Mouse (Mus musculus) left cerebral cortex, adult 2 months (tissue): ENCODE measurements around the gene Elf1. TPM values are rescaled to one million over a fixed set of nuclear protein-coding genes. Genes with fewer than 3 reads are reported as not detected.

ENCODE experiments used
- DNase-seq, 2 experiments: peaks; one replicate each; pipeline ENCODE4 v3.0.0; 2021 to 2022; ENCODE audit warnings: low spot score in 2 of 2, mixed read lengths in 1 of 2; ENCODE audit errors: extremely low spot score in 1 of 2
- H3K27ac ChIP-seq: fragments of 200-600 bp; 2 replicates; pipeline ENCODE4 v1.8.1; 2022
- H3K4me3 ChIP-seq: fragments of 200-600 bp; 2 replicates; pipeline ENCODE4 v1.8.1; 2022
- CTCF ChIP-seq: fragments of 200-600 bp; IDR thresholded peaks from 2 replicates; pipeline ENCODE4 v1.8.1; 2022; ENCODE audit warnings: antibody characterized with exemption, mild to moderate bottlenecking, moderate library complexity
- intact Hi-C: fragments of 180-260 bp; cut with DNase I; formaldehyde crosslinking; loops from one replicate; pipeline ENCODE4 v1.15.1; 2025
- total RNA-seq, 2 experiments: library from RNA; stranded (reverse); gene quantifications; 2 replicates each; pipeline ENCODE4 v1.2.3; 2021

Elf1 gene
- total RNA-seq, 2 experiments from 2014 or later = 4.1 to 4.6 TPM

- DNase-seq = no peak
- H3K4me3 ChIP-seq = no peak overlapping the region
- no peak overlapping the region for H3K27ac ChIP-seq
- intact Hi-C loops = no loop called here
- TF ChIP-seq CTCF = no peak
These were observed 13.4 kb downstream of the Elf1 start for GRCm38 (mm10) chr14:79494349-79494748.

- intact Hi-C loops = no loop called here
- Histone ChIP-seq H3K4me3 (no peak overlapping the region), H3K27ac (no peak overlapping the region)
- TF ChIP-seq CTCF = no peak
- no peak for DNase-seq
These were observed 18.3 kb downstream of the Elf1 start for GRCm38 (mm10) chr14:79499326-79499725.

DNA sequence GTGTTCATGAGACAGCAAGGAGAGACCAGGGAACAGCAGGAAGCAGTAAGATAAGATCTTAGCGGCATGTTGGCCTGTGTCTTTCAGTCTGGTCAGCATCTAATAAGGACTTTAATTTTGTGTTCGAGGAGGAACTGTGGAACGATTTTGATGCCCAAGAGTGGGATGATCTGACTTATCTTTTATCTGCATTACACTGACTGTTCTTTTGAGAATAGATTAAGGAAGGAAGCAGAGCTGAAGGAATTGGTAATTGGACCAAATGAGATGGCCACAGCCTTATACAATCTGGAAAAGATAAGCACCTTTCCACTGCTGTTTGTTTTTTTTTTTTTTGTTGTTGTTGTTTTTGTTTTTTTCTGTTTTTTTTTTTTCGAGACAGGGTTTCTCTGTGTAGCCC lies 19.8 kb downstream of the Elf1 start:
- Histone ChIP-seq H3K27ac (no peak overlapping the region), H3K4me3 (no peak overlapping the region)
- intact Hi-C loops = no loop called here
- DNase-seq = no peak
- no peak for TF ChIP-seq CTCF

DNA sequence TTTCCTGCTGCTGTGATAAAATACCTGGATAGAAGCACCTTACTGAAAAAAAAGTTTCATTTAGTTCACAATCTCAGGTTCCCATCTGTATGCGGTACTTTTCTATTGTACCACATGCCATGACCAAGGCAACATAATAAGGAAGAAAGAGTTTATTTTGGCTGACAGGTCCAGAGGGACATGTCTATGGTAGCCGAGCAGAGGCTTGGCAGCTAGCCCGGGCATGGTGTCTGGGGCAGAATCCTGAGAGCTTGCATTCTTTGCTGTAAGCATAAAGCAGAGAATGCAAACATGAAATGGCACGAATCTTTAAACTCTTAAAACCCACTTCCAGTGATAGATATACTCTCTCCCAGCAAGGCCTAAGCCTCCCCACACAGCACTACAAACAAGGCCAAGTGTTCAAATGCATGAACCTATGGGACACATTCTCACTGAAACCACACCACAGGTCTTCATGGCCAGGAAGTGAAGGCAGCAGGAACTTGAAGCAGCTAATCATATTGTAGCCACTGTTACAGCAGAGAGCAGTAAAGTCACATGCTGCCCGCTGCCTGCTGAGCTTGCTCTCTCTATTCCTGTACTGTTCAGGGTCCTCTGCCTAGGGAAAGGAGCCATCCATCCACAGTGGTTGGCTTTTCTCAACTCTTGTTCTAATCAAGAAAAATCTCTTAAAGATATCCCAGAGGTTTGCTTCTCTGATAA lies 22.5 kb downstream of the Elf1 start:
- H3K27ac ChIP-seq = no peak overlapping the region
- no peak overlapping the region for H3K4me3 ChIP-seq
- intact Hi-C loops = no loop called here
- TF ChIP-seq CTCF = no peak
- no peak for DNase-seq

GRCm38 (mm10) chr14:79504246-79505006 lies 23.4 kb downstream of the Elf1 start:
- no peak for TF ChIP-seq CTCF
- H3K27ac ChIP-seq = no peak overlapping the region
- H3K4me3 ChIP-seq = no peak overlapping the region
- no peak for DNase-seq
- intact Hi-C loops = no loop called here

DNA sequence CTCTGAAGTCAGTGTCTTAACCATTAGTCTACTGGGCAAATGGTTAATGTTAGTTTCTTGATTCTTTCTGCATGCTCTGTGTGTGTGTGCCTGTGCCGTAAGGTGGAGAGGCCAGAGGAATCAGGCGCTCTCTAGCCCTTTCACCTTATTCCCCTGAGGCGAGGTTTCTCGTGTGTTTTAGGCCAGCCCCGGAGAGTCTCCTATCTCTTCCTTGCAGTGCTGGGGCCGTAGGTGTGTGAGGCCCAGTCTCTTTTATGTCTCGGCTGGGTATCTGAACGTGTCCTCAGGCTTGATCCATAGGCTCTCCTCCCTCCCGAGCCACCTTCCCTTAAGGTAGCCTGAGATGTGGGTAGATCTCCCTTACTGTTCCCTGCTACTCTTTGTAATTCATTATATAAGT lies 25.2 kb downstream of the Elf1 start:
- DNase-seq = no peak
- TF ChIP-seq CTCF = no peak
- H3K4me3 ChIP-seq = no peak overlapping the region
- intact Hi-C loops = no loop called here
- no peak overlapping the region for H3K27ac ChIP-seq

DNA sequence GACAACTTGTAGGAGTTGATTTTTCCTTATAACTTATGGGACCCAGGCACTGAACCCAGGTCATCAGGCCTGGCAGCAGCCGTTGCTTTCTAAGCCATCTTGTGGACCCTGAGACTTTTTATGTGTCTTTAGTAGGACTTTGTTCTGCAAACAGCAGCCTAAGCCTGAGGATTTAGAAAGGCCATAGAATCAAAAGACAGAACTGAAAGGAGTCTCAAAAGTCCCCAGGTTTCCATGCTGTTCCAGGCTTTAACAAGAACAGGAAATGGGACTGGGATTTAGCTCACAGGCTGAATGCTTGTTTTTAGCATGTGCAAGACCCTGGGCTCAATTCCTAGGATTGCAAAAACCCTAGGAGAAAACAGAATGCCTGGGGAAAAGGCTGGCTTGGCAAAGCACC lies 26.9 kb downstream of the Elf1 start:
- DNase-seq = no peak
- intact Hi-C loops = no loop called here
- Histone ChIP-seq H3K27ac (no peak overlapping the region), H3K4me3 (no peak overlapping the region)
- no peak for TF ChIP-seq CTCF

DNA sequence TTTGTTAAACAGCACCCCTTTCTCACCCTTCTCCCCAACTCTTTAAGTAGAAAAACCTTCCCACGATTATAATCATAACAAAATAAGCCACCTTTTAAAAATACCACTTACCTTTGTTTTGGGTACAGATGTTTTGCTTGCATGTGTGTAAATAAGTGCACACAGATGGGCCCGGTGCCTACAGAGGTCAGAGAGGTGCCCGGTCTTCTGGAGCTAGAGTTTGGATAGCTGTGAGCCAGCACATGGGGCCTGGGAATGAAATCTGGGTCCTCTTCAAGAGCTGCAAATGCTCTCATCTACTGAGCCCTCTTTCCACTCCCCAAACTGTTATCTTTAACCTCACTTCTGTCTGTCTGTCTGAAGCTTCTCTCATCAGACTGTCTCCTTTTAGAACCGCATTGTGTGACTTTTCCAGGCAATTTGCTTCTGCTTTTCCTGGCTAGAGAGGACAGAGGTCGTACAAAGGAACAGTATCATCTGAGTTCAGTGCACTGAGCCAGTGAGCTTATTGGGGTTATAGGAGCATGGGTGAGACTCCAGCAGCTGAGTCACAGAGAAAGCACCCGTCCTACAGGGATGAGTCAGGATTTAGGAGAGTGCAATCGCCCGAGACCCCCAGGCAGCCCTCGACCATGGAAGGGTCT lies 27.8 kb downstream of the Elf1 start:
- Histone ChIP-seq H3K4me3 (no peak overlapping the region), H3K27ac (no peak overlapping the region)
- no peak for DNase-seq
- intact Hi-C loops = no loop called here
- no peak for TF ChIP-seq CTCF

GRCm38 (mm10) chr14:79511521-79511920 lies 30.5 kb downstream of the Elf1 start:
- intact Hi-C loops = loop anchor here (5.0 kb wide), 1 partner anchor 36 kb away; no protein-coding TSS in a partner anchor
- no peak overlapping the region for H3K27ac ChIP-seq
- no peak overlapping the region for H3K4me3 ChIP-seq
- no peak for TF ChIP-seq CTCF
- DNase-seq = no peak

- intact Hi-C loops = loop anchor here (5.0 kb wide), 1 partner anchor 33 kb away; no protein-coding TSS in a partner anchor
- H3K27ac ChIP-seq = no peak overlapping the region
- H3K4me3 ChIP-seq = no peak overlapping the region
- peak; percentile 7; the same call in 1 of the 2 replicates for TF ChIP-seq CTCF
- no peak for DNase-seq
These were observed 33.0 kb downstream of the Elf1 start for GRCm38 (mm10) chr14:79513951-79514350.

DNA sequence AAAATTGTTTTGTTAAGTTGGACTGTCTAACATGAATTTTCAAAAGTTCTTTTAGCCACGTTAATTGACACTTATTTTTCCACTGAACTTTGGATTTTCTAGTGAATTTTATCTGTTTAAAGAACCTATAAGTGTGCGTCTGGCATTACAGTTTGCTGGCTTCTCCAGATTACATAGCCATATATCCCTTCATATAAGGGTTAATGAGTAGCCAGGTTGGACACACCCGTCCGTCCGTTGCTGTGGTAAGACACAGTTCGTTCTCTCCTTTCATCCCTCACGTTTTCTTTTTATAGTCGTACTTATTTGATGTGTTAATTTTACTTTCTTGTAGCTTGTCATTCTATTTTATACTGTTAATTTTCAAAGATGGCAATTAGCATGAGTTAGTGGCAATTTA lies 34.1 kb downstream of the Elf1 start:
- TF ChIP-seq CTCF = no peak
- no peak overlapping the region for H3K27ac ChIP-seq
- intact Hi-C loops = no loop called here
- DNase-seq = no peak
- no peak overlapping the region for H3K4me3 ChIP-seq
